Mouse (Mus musculus): ENCODE measurements around the gene Gm5622.
"Not testable (repeated sequence)": the region's sequence is repeated elsewhere in the genome, so short reads cannot be mapped to it uniquely, and the experiment has no call there.

Gm5622 gene

DNA sequence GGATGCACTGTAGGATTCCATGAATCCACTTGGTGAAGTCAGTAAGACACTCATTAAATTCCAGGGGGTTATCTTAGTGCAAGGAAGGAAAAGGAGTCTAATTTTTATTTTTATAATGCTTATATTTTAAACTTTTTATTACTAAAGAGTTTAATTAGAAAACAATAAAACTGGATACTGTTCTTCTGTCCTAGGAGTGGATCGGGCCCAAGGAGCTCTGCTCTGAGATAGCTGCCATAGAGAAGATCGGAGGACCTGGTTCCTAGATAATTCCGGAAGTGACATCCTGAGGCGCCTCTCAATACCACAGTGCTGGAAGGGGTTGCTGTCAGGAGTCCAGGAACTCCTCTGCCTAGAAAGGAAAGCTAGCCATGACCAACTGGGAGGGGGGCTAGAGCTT, at the start of gene Gm5622:
TSS of gene Gm5622 (plus strand) at position 301 of the 400 bp plus-strand sequence.
- DNase-seq (ENCODE audit: low spot score in 2 of 2) = no peak

DNA sequence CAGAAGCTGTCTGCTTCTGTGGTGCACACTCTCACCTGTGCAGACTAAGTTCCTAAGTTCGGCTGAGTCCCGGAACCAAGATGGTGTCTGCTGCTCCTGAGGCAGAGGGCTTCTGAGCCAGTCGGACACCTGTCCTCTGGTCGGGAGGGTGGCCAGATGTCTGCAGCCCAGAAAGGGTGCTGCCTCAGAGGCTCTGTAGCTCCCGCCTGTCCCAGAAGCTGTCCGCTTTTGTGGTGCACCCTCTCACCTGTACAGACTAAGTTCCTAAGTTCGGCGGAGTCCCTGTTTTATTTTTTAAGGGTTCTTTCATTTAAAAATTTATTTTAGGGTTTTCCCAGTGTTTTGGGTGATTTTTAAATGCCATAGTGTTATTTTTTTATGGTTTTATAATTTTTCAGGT, 45.2 kb upstream of the Gm5622 start:
- no peak for DNase-seq (ENCODE audit: low spot score in 2 of 2)

DNA sequence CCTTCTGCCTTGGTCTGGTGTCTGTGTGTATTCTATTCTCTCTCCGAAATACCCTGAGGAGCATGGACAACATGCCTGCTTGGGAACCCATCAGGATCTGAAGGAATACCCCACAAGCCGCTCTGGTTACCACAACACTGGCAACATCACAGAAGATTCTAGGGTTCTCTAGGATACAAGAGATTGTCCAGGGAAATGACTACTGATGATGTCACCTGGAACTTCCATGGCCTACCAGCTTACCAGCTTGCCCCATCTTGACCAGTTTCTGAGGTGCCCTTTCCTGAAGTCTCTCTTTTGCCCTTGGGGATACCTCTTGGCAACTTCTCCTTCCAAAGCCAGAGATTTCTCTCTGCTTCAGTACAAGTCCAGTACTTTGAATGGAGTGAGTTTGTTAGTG, 21.4 kb downstream of the Gm5622 start, which contains the start of gene Gm17175:
TSS of gene Gm17175 (minus strand) at position 101 of the 400 bp plus-strand sequence.
- DNase-seq (ENCODE audit: low spot score in 2 of 2) = not testable (repeated sequence)

DNA sequence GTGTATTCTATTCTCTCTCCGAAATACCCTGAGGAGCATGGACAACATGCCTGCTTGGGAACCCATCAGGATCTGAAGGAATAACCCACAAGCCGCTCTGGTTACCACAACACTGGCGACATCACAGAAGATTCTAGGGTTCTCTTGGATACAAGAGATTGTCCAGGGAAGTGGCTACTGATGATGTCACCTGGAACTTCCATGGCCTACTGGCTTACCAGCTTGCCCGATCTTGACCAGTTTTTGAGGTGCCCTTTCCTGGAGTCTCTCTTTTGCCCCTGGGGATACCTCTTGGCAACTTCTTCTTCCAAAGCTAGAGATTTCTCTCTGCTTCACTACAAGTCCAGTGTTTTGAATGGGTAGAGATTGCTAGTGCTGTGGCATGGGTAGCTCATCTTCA, 39.4 kb downstream of the Gm5622 start, which contains the start of gene Gm17174:
TSS of gene Gm17174 (minus strand) at position 101 of the 400 bp plus-strand sequence.
- not testable (repeated sequence) for DNase-seq (ENCODE audit: low spot score in 2 of 2)

DNA sequence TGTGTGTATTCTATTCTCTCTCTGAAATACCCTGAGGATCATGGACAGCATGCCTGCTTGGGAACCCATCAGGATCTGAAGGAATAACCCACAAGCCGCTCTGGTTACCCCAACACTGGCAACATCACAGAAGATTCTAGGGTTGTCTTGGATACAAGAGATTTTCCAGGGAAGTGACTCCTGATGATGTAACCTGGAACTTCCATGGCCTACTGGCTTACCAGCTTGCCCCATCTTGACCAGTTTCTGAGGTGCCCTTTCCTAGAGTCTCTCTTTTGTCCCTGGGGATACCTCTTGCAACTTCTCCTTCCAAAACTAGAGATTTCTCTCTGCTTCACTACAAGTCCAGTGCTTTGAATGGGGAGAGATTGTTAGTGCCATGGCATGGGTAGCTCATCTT, 58.6 kb downstream of the Gm5622 start, which contains the start of gene Gm17078:
TSS of gene Gm17078 (minus strand) at position 101 of the 400 bp plus-strand sequence.
- no peak for DNase-seq (ENCODE audit: low spot score in 2 of 2)

DNA sequence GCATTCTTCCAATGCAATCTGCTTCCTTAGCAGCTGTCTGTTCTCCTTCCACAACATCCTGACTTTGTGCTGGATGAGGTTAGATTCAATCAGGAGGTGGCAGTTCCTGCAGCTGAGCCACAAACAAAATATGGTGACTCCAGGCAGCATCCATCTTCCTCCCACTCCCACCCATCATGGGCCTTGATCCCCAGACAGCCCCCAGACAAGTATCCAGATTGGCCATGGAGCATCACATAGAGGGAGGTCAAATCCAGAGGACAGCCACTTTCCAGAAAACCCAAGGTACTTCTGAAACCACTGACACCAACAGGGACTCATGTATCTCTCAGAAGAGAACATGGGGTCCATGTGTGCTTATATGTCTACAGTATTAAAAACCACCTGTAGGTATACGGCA, 79.8 kb downstream of the Gm5622 start:
- DNase-seq (ENCODE audit: low spot score in 2 of 2) = peak; percentile 8 to 13

DNA sequence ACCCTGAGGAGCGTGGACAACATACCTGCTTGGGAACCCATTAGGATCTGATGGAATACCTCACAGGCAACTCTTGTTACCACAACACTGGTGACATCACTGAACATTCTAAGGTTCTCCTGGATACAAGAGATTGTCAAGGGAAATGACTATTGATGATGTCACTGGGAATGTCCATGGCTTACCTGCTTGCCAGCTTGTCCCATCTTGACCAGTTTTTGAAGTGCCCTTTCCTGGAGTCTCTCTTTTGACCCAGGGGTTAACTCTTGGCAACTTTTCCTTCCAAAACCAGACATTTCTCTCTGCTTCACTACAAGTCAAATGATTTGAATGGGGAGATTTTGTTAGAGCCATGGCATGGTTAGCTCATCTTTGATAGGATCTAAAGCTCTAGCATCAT, 83.0 kb downstream of the Gm5622 start, which contains the start of gene Gm4181:
TSS of gene Gm4181 (minus strand) at position 101 of the 400 bp plus-strand sequence.
- not testable (repeated sequence) for DNase-seq (ENCODE audit: low spot score in 2 of 2)

DNA sequence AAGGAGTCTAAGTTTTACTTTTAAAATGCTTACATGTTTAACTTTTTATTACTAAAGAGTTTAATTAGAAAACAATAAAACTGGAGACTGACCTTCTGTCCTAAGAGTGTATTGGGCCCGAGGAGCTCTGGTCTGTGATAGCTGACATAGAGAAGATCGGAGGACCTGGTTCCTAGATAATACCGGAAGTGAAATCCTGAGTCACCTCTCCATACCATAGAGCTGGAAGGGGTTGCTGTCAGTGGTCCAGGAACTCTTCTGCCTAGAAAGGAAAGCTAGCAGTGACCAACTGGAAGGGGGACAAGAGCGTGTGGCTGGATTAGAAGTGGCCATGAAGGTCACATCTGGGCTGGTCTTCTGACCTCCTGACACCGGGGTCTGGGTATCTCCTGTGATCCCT, 124.7 kb downstream of the Gm5622 start:
- DNase-seq (ENCODE audit: low spot score in 2 of 2) = no peak

DNA sequence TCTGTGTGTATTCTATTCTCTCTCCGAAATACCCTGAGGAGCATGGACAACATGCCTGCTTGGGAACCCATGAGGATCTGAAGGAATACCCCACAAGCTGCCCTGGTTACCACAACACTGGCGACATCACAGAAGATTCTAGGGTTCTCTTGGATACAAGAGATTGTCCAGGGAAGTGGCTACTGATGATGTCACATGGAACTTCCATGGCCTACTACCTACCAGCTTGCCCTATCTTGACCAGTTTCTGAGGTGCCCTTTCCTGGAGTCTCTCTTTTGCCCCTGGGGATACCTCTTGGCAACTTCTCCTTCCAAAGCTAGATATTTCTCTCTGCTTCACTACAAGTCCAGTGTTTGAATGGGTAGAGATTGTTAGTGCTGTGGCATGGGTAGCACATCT, 142.8 kb downstream of the Gm5622 start, which contains the start of gene Gm17079:
TSS of gene Gm17079 (minus strand) at position 101 of the 400 bp plus-strand sequence.
- DNase-seq (ENCODE audit: low spot score in 2 of 2) = not testable (repeated sequence)

Measured in frontal cortex, postnatal 10 days (tissue).